Mouse (Mus musculus): ENCODE data around the gene Prl8a6.

Prl8a6 gene

DNA sequence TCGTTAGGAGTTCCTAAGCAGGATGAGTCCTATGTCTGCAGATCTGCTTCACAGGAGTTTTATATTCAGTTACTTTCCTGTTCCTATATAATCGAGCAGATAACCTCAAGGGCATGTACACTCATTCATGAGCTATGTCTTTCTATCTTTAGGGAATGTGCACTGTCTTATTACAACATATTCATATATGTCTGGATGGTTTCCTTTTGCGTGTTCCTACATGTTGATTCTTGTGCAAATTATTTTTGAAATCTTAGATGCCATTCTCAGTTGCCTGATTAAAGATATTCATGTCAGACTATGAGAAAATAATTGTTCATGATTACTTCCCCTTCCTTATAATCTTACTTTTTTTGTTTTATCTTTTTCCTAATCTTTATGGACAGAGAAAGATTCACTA is at the start of gene Prl8a6:
TSS of gene Prl8a6 (minus strand) at position 101 of the 400 bp plus-strand sequence.
- DNase-seq (ENCODE audit: low read depth, low spot score) = no peak

- no peak for DNase-seq (ENCODE audit: low read depth, low spot score)
These were observed 5.3 kb downstream of the Prl8a6 start for GRCm38 (mm10) chr13:27433159-27433558.

DNA sequence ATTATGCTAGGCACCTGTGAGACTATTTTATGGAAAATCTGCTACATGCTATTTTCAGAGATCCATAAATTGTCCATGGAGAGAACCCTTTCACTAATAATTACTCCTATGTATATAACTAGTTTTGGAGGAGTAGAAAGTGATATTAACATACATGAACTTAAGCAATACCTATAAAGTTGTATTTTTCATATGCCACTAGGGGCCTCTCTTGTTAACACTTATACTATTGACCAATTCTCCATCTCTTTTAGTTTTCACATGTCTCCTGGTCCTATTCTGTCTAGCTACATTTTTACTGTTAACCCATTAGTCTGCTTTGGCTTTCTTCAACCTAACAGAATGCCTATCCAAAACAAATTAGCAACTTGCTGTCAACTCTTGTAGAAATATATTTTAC is 24.8 kb downstream of the Prl8a6 start:
- no peak for DNase-seq (ENCODE audit: low read depth, low spot score)

- no peak for DNase-seq (ENCODE audit: low read depth, low spot score)
These were observed 39.3 kb downstream of the Prl8a6 start for GRCm38 (mm10) chr13:27399061-27399724.

DNA sequence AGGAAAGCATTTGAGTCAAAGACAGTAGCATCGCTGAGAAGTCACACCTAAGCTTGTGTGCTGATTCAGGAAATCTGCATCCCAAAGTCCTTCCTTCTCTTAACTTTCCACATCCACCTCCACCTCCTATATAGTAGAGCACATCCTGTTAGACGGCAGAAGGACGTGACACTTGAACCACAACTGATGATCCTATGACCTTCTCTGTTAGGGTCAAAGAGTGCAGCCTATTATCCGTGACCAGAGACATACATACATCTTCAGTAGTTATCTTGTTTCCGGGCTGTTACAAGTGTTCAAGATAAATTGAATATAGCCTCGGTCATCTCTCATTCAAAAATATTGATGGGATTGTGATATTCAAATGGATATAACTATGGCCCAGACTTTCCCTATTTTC is 47.7 kb downstream of the Prl8a6 start, which contains the start of gene Prl2b1:
TSS of gene Prl2b1 (minus strand) at position 101 of the 400 bp plus-strand sequence.
- DNase-seq (ENCODE audit: low read depth, low spot score) = no peak

All from ES-CJ7 (cell line).